Mouse (Mus musculus) left cerebral cortex, adult 8-10 months (tissue): Measurements from ENCODE around the gene Bag6. TPM values are rescaled to one million over a fixed set of nuclear protein-coding genes. Genes with fewer than 3 reads are reported as not detected.
"Not testable (repeated sequence)": the region's sequence is repeated elsewhere in the genome, so short reads cannot be mapped to it uniquely, and the experiment has no call there.

Experiments used
- DNase-seq, 2 experiments: peaks; one replicate each; pipeline ENCODE4 v3.0.0; 2022; ENCODE audit warnings: low spot score in 2 of 2
- total RNA-seq, 4 experiments: library from RNA; stranded (reverse); gene quantifications; 2 replicates each; pipeline ENCODE4 v1.2.4; 2022

Gene Bag6
- total RNA-seq, 4 experiments from 2014 or later: 263 to 306 (median 290) TPM

- no peak for DNase-seq
Observed at GRCm38 (mm10) chr17:35111774-35112173, 23.2 kb upstream of the Bag6 start.

GRCm38 (mm10) chr17:35115046-35116019, 19.6 kb upstream of the Bag6 start, which contains the start of gene Ly6g5b:
Ly6g5b (minus strand) TSS chr17:35115428.
- DNase-seq: no peak

GRCm38 (mm10) chr17:35120745-35121142, 14.2 kb upstream of the Bag6 start:
- DNase-seq: no peak

GRCm38 (mm10) chr17:35121143-35121799, 13.7 kb upstream of the Bag6 start, which contains the start of gene Gpank1:
Gpank1 (plus strand) TSS chr17:35121455.
- peak; percentile 91 to 99 for DNase-seq

- peak; percentile 59 to 68 for DNase-seq
Observed at GRCm38 (mm10) chr17:35121871-35122303, 13.1 kb upstream of the Bag6 start, which contains the start of gene Csnk2b. Csnk2b (minus strand) TSS chr17:35122053.

GRCm38 (mm10) chr17:35123287-35123686, 11.7 kb upstream of the Bag6 start:
- not testable (repeated sequence) for DNase-seq

GRCm38 (mm10) chr17:35124261-35124896, 10.6 kb upstream of the Bag6 start:
- not testable (repeated sequence) for DNase-seq

- no peak for DNase-seq
Observed at GRCm38 (mm10) chr17:35125081-35125480, 9.9 kb upstream of the Bag6 start.

- DNase-seq: no peak
Observed at GRCm38 (mm10) chr17:35125578-35125977, 9.4 kb upstream of the Bag6 start.

GRCm38 (mm10) chr17:35126206-35126611, 8.8 kb upstream of the Bag6 start, which contains the start of gene D17H6S53E:
D17H6S53E (plus strand) TSS chr17:35126373.
- DNase-seq: peak; percentile 56 to 66

- no peak for DNase-seq
Observed at GRCm38 (mm10) chr17:35127017-35127416, 8.0 kb upstream of the Bag6 start.

- no peak for DNase-seq
Observed at GRCm38 (mm10) chr17:35128996-35129395, 6.0 kb upstream of the Bag6 start.

GRCm38 (mm10) chr17:35131038-35131437, 3.9 kb upstream of the Bag6 start:
- DNase-seq: no peak

GRCm38 (mm10) chr17:35131500-35132173, 3.3 kb upstream of the Bag6 start, which contains the start of gene Apom:
Apom (minus strand) TSS chr17:35132050.
- no peak for DNase-seq

- no peak for DNase-seq
Observed at GRCm38 (mm10) chr17:35132174-35132560, 2.8 kb upstream of the Bag6 start.

GRCm38 (mm10) chr17:35133517-35133916, 1.5 kb upstream of the Bag6 start:
- DNase-seq: no peak

- DNase-seq: no peak
Observed at GRCm38 (mm10) chr17:35135591-35136320, 778 bp downstream of the Bag6 start.

- DNase-seq: no peak
Observed at GRCm38 (mm10) chr17:35139269-35139668, 4.3 kb downstream of the Bag6 start.

GRCm38 (mm10) chr17:35140490-35140996, 5.6 kb downstream of the Bag6 start:
- no peak for DNase-seq

GRCm38 (mm10) chr17:35141971-35142370, 7.0 kb downstream of the Bag6 start:
- DNase-seq: no peak
